In the genomic region with DNA sequence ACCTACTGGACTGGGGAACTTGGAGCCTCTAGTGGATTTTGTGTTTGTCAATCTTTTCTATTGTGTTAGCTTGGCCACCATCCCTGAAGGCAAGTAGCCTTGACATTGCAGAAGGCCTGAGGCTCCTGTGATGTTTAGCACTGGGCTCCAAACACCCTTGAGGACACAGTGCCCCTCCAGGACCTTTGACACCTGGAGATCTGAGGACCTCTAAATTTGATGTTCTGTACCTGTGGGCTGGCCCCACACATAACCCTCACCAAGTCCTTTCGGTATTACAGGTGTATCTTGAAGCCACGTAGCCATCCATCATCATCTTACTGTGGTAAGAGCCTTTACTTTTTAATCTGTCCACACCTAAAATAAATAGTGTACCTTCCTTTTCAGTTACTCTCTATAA, we compare ENCODE assay signal across 10 mouse cellular contexts. TPM values are rescaled to one million over a fixed set of nuclear protein-coding genes. Genes with fewer than 3 reads are reported as not detected.
DNase-seq lines count a peak whose midpoint lies in the region; ATAC-seq lines count a peak whose summit lies in the region.
"Had no signal": no experiment of that assay in that cellular context is flagged by ENCODE, and none has a peak within 500 bp of the region (broad histone marks: within the 10 kb centered on the region; RNA-seq: fewer than 3 reads in every experiment).

No protein-coding gene starts in this region.

- ATAC-seq in liver, embryonic 11.5 days (replicated peaks; ENCODE audit: low FRiP score) = no peak
- no peak for ATAC-seq in forebrain, embryonic 11.5 days (replicated peaks; ENCODE audit: low FRiP score)
- no peak for ATAC-seq in limb, embryonic 13.5 days (ENCODE audit: low FRiP score, low read depth)
- no peak for ATAC-seq in stomach, embryonic 14.5 days (ENCODE audit: insufficient number of reproducible peaks, insufficient read depth, low FRiP score, low read depth)
- ATAC-seq in CD4-positive, CD25-positive, alpha-beta regulatory T cell, adult 4 months = no peak

- H3K36me3 ChIP-seq in liver, embryonic 11.5 days (ENCODE audit: control insufficient read depth, insufficient read depth, low read length) = peaks cover 36% of the 10 kb centered on the region
- H3K36me3 ChIP-seq in forebrain, embryonic 11.5 days (ENCODE audit: control insufficient read depth, insufficient read depth, low read length) = peaks cover 10% of the 10 kb centered on the region; the same call in 1 of the 2 replicates
- peaks cover 49% of the 10 kb centered on the region for H3K36me3 ChIP-seq in limb, embryonic 13.5 days
- peaks cover 42% of the 10 kb centered on the region for H3K36me3 ChIP-seq in stomach, embryonic 14.5 days (ENCODE audit: control insufficient read depth, insufficient read depth, low read length)

- peak overlapping the region; percentile 90 for H3K4me2 ChIP-seq in liver, embryonic 11.5 days
- peak overlapping the region; percentile 68 for H3K4me2 ChIP-seq in forebrain, embryonic 11.5 days (ENCODE audit: low read depth, low read length, severe bottlenecking)
- H3K4me2 ChIP-seq in limb, embryonic 13.5 days (replicated peaks) = peak overlapping the region; percentile 74
- peak overlapping the region; percentile 84 for H3K4me2 ChIP-seq in stomach, embryonic 14.5 days (replicated peaks; ENCODE audit: low read depth, low read length)

- peak overlapping the region; percentile 97 for H3K9ac ChIP-seq in liver, embryonic 11.5 days (ENCODE audit: low read depth, low read length)
- peak overlapping the region; percentile 93; the same call in 1 of the 2 replicates for H3K9ac ChIP-seq in forebrain, embryonic 11.5 days (ENCODE audit: low read length)
- peak overlapping the region; percentile 95; the same call in 1 of the 2 replicates for H3K9ac ChIP-seq in limb, embryonic 13.5 days
- H3K9ac ChIP-seq in stomach, embryonic 14.5 days (replicated peaks; ENCODE audit: low read depth, low read length) = no peak overlapping the region; the same call in 1 of the 2 replicates

- H3K9me3 ChIP-seq in liver, embryonic 11.5 days (ENCODE audit: control insufficient read depth, low read length) = no peaks in the 10 kb centered on the region
- H3K9me3 ChIP-seq in forebrain, embryonic 11.5 days (ENCODE audit: control insufficient read depth, low read length) = no peaks in the 10 kb centered on the region
- H3K9me3 ChIP-seq in limb, embryonic 13.5 days = no peaks in the 10 kb centered on the region
- no peaks in the 10 kb centered on the region for H3K9me3 ChIP-seq in stomach, embryonic 14.5 days (ENCODE audit: control insufficient read depth, low read depth, low read length)

- no peak overlapping the region for H3K27ac ChIP-seq in liver, embryonic 11.5 days (ENCODE audit: low read depth, low read length)
- no peak overlapping the region for H3K27ac ChIP-seq in forebrain, embryonic 11.5 days (ENCODE audit: low read depth, low read length)
- no peak overlapping the region for H3K27ac ChIP-seq in limb, embryonic 13.5 days
- H3K27ac ChIP-seq in stomach, embryonic 14.5 days (ENCODE audit: low read length) = no peak overlapping the region

- 83% methylated on average over 2 of the region's 2 CpGs for WGBS in liver, embryonic 11.5 days
- 92% methylated on average over 2 of the region's 2 CpGs for WGBS in forebrain, embryonic 11.5 days
- WGBS in limb, embryonic 13.5 days = 91% methylated on average over 2 of the region's 2 CpGs
- WGBS in stomach, embryonic 14.5 days = 78% methylated on average over 2 of the region's 2 CpGs

- peak overlapping the region; percentile 96 for H3K4me3 ChIP-seq in liver, embryonic 11.5 days (ENCODE audit: low read depth, low read length)
- peak overlapping the region; percentile 94 for H3K4me3 ChIP-seq in forebrain, embryonic 11.5 days (ENCODE audit: low read depth, low read length)
- peak overlapping the region; percentile 76 for H3K4me3 ChIP-seq in limb, embryonic 13.5 days
- peak overlapping the region; percentile 77 for H3K4me3 ChIP-seq in stomach, embryonic 14.5 days (ENCODE audit: low read depth, low read length)

- H3K4me1 ChIP-seq in liver, embryonic 11.5 days (replicated peaks; ENCODE audit: control insufficient read depth, insufficient read depth, low read length) = peaks cover 20% of the 10 kb centered on the region
- H3K4me1 ChIP-seq in forebrain, embryonic 11.5 days (replicated peaks; ENCODE audit: control insufficient read depth, insufficient read depth, low read length) = peaks cover 4% of the 10 kb centered on the region; the same call in 1 of the 2 replicates
- H3K4me1 ChIP-seq in limb, embryonic 13.5 days = peaks cover 33% of the 10 kb centered on the region
- peaks cover 16% of the 10 kb centered on the region; the same call in 1 of the 2 replicates for H3K4me1 ChIP-seq in stomach, embryonic 14.5 days (ENCODE audit: control insufficient read depth, insufficient read depth, low read length)

- DNase-seq in liver, embryonic 11.5 days (ENCODE audit: low spot score) = no peak
- DNase-seq in liver (no peak), adipocyte (ENCODE audit: low spot score) (no peak)
- DNase-seq in forebrain, embryonic 11.5 days (ENCODE audit: low spot score) = no peak
- DNase-seq in cerebellum, adult 11-12 months = no peak
- DNase-seq: cerebellum, adult 9-11 months had no signal

- H3K27me3 ChIP-seq in liver, embryonic 11.5 days (replicated peaks; ENCODE audit: control insufficient read depth, insufficient read depth, low read length) = no peaks in the 10 kb centered on the region
- no peaks in the 10 kb centered on the region for H3K27me3 ChIP-seq in forebrain, embryonic 11.5 days (ENCODE audit: control insufficient read depth, insufficient read depth, low read length)
- H3K27me3 ChIP-seq in limb, embryonic 13.5 days = no peaks in the 10 kb centered on the region
- H3K27me3 ChIP-seq in stomach, embryonic 14.5 days (ENCODE audit: control insufficient read depth, insufficient read depth, low read length) = no peaks in the 10 kb centered on the region

RNA-seq across cellular contexts. Expression of gene 2410002F23Rik, which starts 1.4 kb away (rescaled TPM):
- polyA plus RNA-seq in liver, embryonic 11.5 days (2014; fragmentation: Nextera tagmentation; extraction: Ambion mirVana) = 109 and 117 TPM in 2 replicates
- 167 and 178 TPM in 2 replicates for polyA plus RNA-seq in forebrain, embryonic 11.5 days (2014; fragmentation: Nextera tagmentation; extraction: Ambion mirVana)
- polyA plus RNA-seq in limb, embryonic 13.5 days (2015; fragmentation: Nextera tagmentation; extraction: Ambion mirVana) = 222 and 224 TPM in 2 replicates
- polyA plus RNA-seq in stomach, embryonic 14.5 days (2014; fragmentation: Nextera tagmentation; extraction: Ambion mirVana) = 123 and 143 TPM in 2 replicates
- polyA plus RNA-seq in CD4-positive, CD25-positive, alpha-beta regulatory T cell, adult 4 months (2017; shearing (Covaris generic)) = 100 to 1,000 TPM; 101 to 192 TPM

RNA-seq across cellular contexts. Expression of gene 1700028J19Rik, which starts 1.5 kb away (rescaled TPM):
- 1.5 and 2.0 TPM in 2 replicates for polyA plus RNA-seq in liver, embryonic 11.5 days (2014; fragmentation: Nextera tagmentation; extraction: Ambion mirVana)
- 0.99 and 1.3 TPM in 2 replicates for polyA plus RNA-seq in forebrain, embryonic 11.5 days (2014; fragmentation: Nextera tagmentation; extraction: Ambion mirVana)
- polyA plus RNA-seq in limb, embryonic 13.5 days (2015; fragmentation: Nextera tagmentation; extraction: Ambion mirVana) = 0.78 and 0.94 TPM in 2 replicates
- 1.5 and 1.6 TPM in 2 replicates for polyA plus RNA-seq in stomach, embryonic 14.5 days (2014; fragmentation: Nextera tagmentation; extraction: Ambion mirVana)
- polyA plus RNA-seq in CD4-positive, CD25-positive, alpha-beta regulatory T cell, adult 4 months (2017; shearing (Covaris generic)) = 1 to 10 TPM in 1 of 2 experiments, under 1 TPM in 1; 0.93 to 1.7 TPM

RNA-seq across cellular contexts. Expression of gene Acp4, which starts 9.2 kb away (rescaled TPM):
- polyA plus RNA-seq in liver, embryonic 11.5 days (2014; fragmentation: Nextera tagmentation; extraction: Ambion mirVana) = not detected in 2 replicates
- 0.17 TPM in 1 of 2 replicates, not detected in the other for polyA plus RNA-seq in forebrain, embryonic 11.5 days (2014; fragmentation: Nextera tagmentation; extraction: Ambion mirVana)
- polyA plus RNA-seq in limb, embryonic 13.5 days (2015; fragmentation: Nextera tagmentation; extraction: Ambion mirVana) = 0.14 TPM in 1 of 2 replicates, not detected in the other
- polyA plus RNA-seq in stomach, embryonic 14.5 days (2014; fragmentation: Nextera tagmentation; extraction: Ambion mirVana) = 0.15 TPM in 1 of 2 replicates, not detected in the other
- not detected for polyA plus RNA-seq in CD4-positive, CD25-positive, alpha-beta regulatory T cell, adult 4 months (2017; shearing (Covaris generic))
- polyA plus RNA-seq: spleen, adult 2 months had no signal

RNA-seq across cellular contexts. Expression of gene Gm36864, which starts 12.0 kb away (rescaled TPM):
- polyA plus RNA-seq in liver, embryonic 11.5 days (2014; fragmentation: Nextera tagmentation; extraction: Ambion mirVana) = not detected in 2 replicates
- polyA plus RNA-seq in forebrain, embryonic 11.5 days (2014; fragmentation: Nextera tagmentation; extraction: Ambion mirVana) = not detected in 2 replicates
- 0.17 TPM in 1 of 2 replicates, not detected in the other for polyA plus RNA-seq in limb, embryonic 13.5 days (2015; fragmentation: Nextera tagmentation; extraction: Ambion mirVana)
- not detected in 2 replicates for polyA plus RNA-seq in stomach, embryonic 14.5 days (2014; fragmentation: Nextera tagmentation; extraction: Ambion mirVana)
- not detected for polyA plus RNA-seq in CD4-positive, CD25-positive, alpha-beta regulatory T cell, adult 4 months (2017; shearing (Covaris generic))
- polyA plus RNA-seq: spleen, adult 2 months had no signal

RNA-seq across cellular contexts. Expression of gene Gm15517, which starts 13.3 kb away (rescaled TPM):
- polyA plus RNA-seq in liver, embryonic 11.5 days (2014; fragmentation: Nextera tagmentation; extraction: Ambion mirVana) = not detected in 2 replicates
- polyA plus RNA-seq in forebrain, embryonic 11.5 days (2014; fragmentation: Nextera tagmentation; extraction: Ambion mirVana) = not detected in 2 replicates
- polyA plus RNA-seq in limb, embryonic 13.5 days (2015; fragmentation: Nextera tagmentation; extraction: Ambion mirVana) = 1.2 TPM in 1 of 2 replicates, not detected in the other
- polyA plus RNA-seq in stomach, embryonic 14.5 days (2014; fragmentation: Nextera tagmentation; extraction: Ambion mirVana) = not detected in 2 replicates
- polyA plus RNA-seq in CD4-positive, CD25-positive, alpha-beta regulatory T cell, adult 4 months (2017; shearing (Covaris generic)) = not detected
- polyA plus RNA-seq: spleen, adult 2 months had no signal
